Mouse (Mus musculus) brain, adult 10 weeks (tissue): ENCODE data around the gene Nkx2-3. TPM values are rescaled to one million over a fixed set of nuclear protein-coding genes. Genes with fewer than 3 reads are reported as not detected.

ENCODE experiments used
- polyA plus RNA-seq: library from polyadenylated mRNA; stranded (reverse); fragments of 350-450 nt; fragmentation: Illumina TruSeq; extraction: RNeasy Lipid Tissue Mini Kit (QIAGEN cat#74804); gene quantifications from one replicate; pipeline ENCODE4 v1.2.3, GENCODE M21; 2015; ENCODE audit warnings: low read depth, low replicate concordance

The Nkx2-3 gene
- polyA plus RNA-seq: not detected

DNA sequence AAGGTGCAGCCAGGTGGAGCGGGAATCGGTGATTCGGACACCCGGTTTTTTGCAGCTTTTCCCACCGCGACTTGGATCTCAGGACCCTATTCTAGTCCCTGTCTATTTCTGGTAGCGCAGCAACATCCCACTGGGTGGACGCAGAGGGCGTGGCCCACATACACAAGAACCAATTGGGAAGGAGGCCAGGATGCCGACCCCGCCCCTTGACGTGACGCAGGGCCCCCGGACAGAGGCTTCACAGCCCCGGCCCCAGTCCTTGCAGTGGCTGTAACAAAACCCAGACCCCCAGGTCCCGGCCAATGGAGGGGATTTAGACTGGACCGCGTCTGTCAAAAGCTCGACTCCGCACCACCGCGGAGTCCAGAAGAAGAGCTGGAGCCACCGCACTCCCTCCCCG is at the start of gene Nkx2-3:
Gene Nkx2-3 (plus strand): TSS at position 275 of the 400 bp plus-strand sequence.

Other genes with a start within 250 kb of the Nkx2-3 start
- not detected for gene Hpse2, start 224.0 kb upstream of the Nkx2-3 start, polyA plus RNA-seq
- 60.5 TPM for gene Cnnm1, start 171.9 kb upstream of the Nkx2-3 start, polyA plus RNA-seq
- 469 TPM for gene Got1, start 87.7 kb upstream of the Nkx2-3 start, polyA plus RNA-seq
- 49.6 TPM for gene Slc25a28, start 62.6 kb downstream of the Nkx2-3 start, polyA plus RNA-seq
- 4.7 TPM for gene Entpd7, start 77.3 kb downstream of the Nkx2-3 start, polyA plus RNA-seq
- 11.1 TPM for gene Cutc, start 140.7 kb downstream of the Nkx2-3 start, polyA plus RNA-seq
- 11.2 TPM for gene Cox15, start 140.7 kb downstream of the Nkx2-3 start, polyA plus RNA-seq
- 0.18 TPM for gene Abcc2, start 169.9 kb downstream of the Nkx2-3 start, polyA plus RNA-seq